12 mouse cellular contexts compared by ENCODE assay signal in genomic region chr1:160692224-160693093, GRCm38 (mm10).
DNase-seq lines count a peak whose midpoint lies in the region; ATAC-seq and TF ChIP-seq lines count a peak whose summit lies in the region.
"Had no signal": no experiment of that assay in that cellular context is flagged by ENCODE, and none has a peak within 500 bp of the region (broad histone marks: within the 10 kb centered on the region; RNA-seq: fewer than 3 reads in every experiment).

No protein-coding gene starts in this region.

- peaks cover 3% of the 10 kb centered on the region; the same call in 1 of the 2 replicates for H3K4me1 ChIP-seq in forebrain, embryonic 16.5 days (replicated peaks; ENCODE audit: control insufficient read depth, insufficient read depth, low read length)
- H3K4me1 ChIP-seq in forebrain, embryonic 12.5 days: no peaks in the 10 kb centered on the region
- peaks cover 6% of the 10 kb centered on the region; the same call in 1 of the 2 replicates for H3K4me1 ChIP-seq in heart, embryonic 15.5 days (replicated peaks)
- H3K4me1 ChIP-seq in liver, adult 2 months (ENCODE audit: control insufficient read depth, insufficient read depth, low read length): peaks cover 28% of the 10 kb centered on the region
- H3K4me1 ChIP-seq in liver, embryonic 11.5 days (replicated peaks; ENCODE audit: control insufficient read depth, insufficient read depth, low read length): no peaks in the 10 kb centered on the region
- peaks cover 10 to 14% of the 10 kb centered on the region in 2 experiments; a peak in 3 of 4 replicates for H3K4me1 ChIP-seq in CH12.LX (ENCODE audit: control insufficient read depth in 1 of 2, insufficient read depth in 2 of 2)
- H3K4me1 ChIP-seq: limb, embryonic 12.5 days; liver, embryonic 15.5 days; stomach, embryonic 15.5 days had no signal

- H3K4me2 ChIP-seq in forebrain, embryonic 16.5 days (ENCODE audit: low read length): no peak overlapping the region
- H3K4me2 ChIP-seq in forebrain, embryonic 12.5 days: no peak overlapping the region
- no peak overlapping the region for H3K4me2 ChIP-seq in heart, embryonic 15.5 days
- H3K4me2 ChIP-seq in liver, embryonic 11.5 days: no peak overlapping the region
- H3K4me2 ChIP-seq in CH12.LX (ENCODE audit: insufficient read depth, low read depth, poor library complexity, severe bottlenecking): no peak overlapping the region
- H3K4me2 ChIP-seq: hindbrain, embryonic 14.5 days; limb, embryonic 12.5 days; liver, embryonic 15.5 days; stomach, embryonic 15.5 days had no signal

- TF ChIP-seq EP300 in CH12.LX (IDR thresholded peaks at IDR 0.05; ENCODE audit: low read length): peak; percentile 8; the same call in 1 of the 2 replicates

- no peak overlapping the region for H3K9ac ChIP-seq in forebrain, embryonic 16.5 days (replicated peaks; ENCODE audit: low read depth, low read length)
- no peak overlapping the region for H3K9ac ChIP-seq in forebrain, embryonic 12.5 days
- H3K9ac ChIP-seq in heart, embryonic 15.5 days: no peak overlapping the region
- 0 out of 2 replicates have a peak overlapping the region, but pooled peaks have one; percentile 43 for H3K9ac ChIP-seq in liver, adult 2 months (ENCODE audit: low read depth, low read length)
- H3K9ac ChIP-seq in liver, embryonic 11.5 days (ENCODE audit: low read depth, low read length): no peak overlapping the region
- H3K9ac ChIP-seq in CH12.LX (ENCODE audit: insufficient read depth, low read depth): no peak overlapping the region
- H3K9ac ChIP-seq: hindbrain, embryonic 14.5 days; limb, embryonic 12.5 days; liver, embryonic 15.5 days; stomach, embryonic 15.5 days had no signal

- TF ChIP-seq RAD21 in CH12.LX (IDR thresholded peaks at IDR 0.05; ENCODE audit: low read depth, low read length): no peak

- intact Hi-C loops in heart, postnatal 25 days (cut with DNase I): loop anchor here (5.0 kb wide), 1 partner anchor 155 kb away; no protein-coding TSS in a partner anchor

- in situ Hi-C loops in CH12.LX (cut with MboI; ENCODE audit: low pct_ligation_motif_present, low pct_unique_long_range_greater_than_20kb, low sequenced_read_pairs): no loop called here

- H3K27me3 ChIP-seq in forebrain, embryonic 16.5 days (replicated peaks; ENCODE audit: control insufficient read depth, insufficient read depth, low read length): no peaks in the 10 kb centered on the region
- no peaks in the 10 kb centered on the region for H3K27me3 ChIP-seq in forebrain, embryonic 12.5 days
- no peaks in the 10 kb centered on the region for H3K27me3 ChIP-seq in heart, embryonic 15.5 days
- no peaks in the 10 kb centered on the region for H3K27me3 ChIP-seq in liver, adult 2 months (ENCODE audit: control insufficient read depth, insufficient read depth, low read length)
- no peaks in the 10 kb centered on the region for H3K27me3 ChIP-seq in liver, embryonic 11.5 days (replicated peaks; ENCODE audit: control insufficient read depth, insufficient read depth, low read length)
- no peaks in the 10 kb centered on the region for H3K27me3 ChIP-seq in CH12.LX (replicated peaks)
- H3K27me3 ChIP-seq: limb, embryonic 12.5 days; liver, embryonic 15.5 days; stomach, embryonic 15.5 days had no signal

- ATAC-seq in forebrain, embryonic 16.5 days: peak; percentile 32; the same call in 1 of the 2 replicates
- no peak for ATAC-seq in forebrain, embryonic 12.5 days (ENCODE audit: low FRiP score)
- ATAC-seq in heart, embryonic 15.5 days (replicated peaks; ENCODE audit: insufficient number of reproducible peaks, insufficient read depth, low FRiP score, low read depth): no peak; the same call in 1 of the 2 replicates
- no peak for ATAC-seq in liver, embryonic 11.5 days (replicated peaks; ENCODE audit: low FRiP score)

- no peak for DNase-seq in heart, postnatal 25 days (ENCODE audit: low spot score)
- DNase-seq in liver, adult 2 months (ENCODE audit: extremely low read depth, low read depth, low spot score): peak; percentile 93
- no peak for DNase-seq in liver, embryonic 11.5 days (ENCODE audit: low spot score)
- no peak for DNase-seq in CH12.LX (ENCODE audit: extremely low read depth)

- H3K36me3 ChIP-seq in forebrain, embryonic 16.5 days (ENCODE audit: control insufficient read depth, insufficient read depth): no peaks in the 10 kb centered on the region
- no peaks in the 10 kb centered on the region for H3K36me3 ChIP-seq in forebrain, embryonic 12.5 days (replicated peaks)
- H3K36me3 ChIP-seq in heart, embryonic 15.5 days: no peaks in the 10 kb centered on the region
- H3K36me3 ChIP-seq in liver, adult 2 months (ENCODE audit: control insufficient read depth, insufficient read depth, low read length): no peaks in the 10 kb centered on the region
- no peaks in the 10 kb centered on the region for H3K36me3 ChIP-seq in liver, embryonic 11.5 days (ENCODE audit: control insufficient read depth, insufficient read depth, low read length)
- H3K36me3 ChIP-seq in CH12.LX (replicated peaks in 1 of 2; ENCODE audit: control insufficient read depth in 1 of 2, insufficient read depth in 1 of 2, low read length in 1 of 2): peaks cover 9 to 42% of the 10 kb centered on the region in 2 experiments
- H3K36me3 ChIP-seq: limb, embryonic 12.5 days; stomach, embryonic 15.5 days had no signal

- no peaks in the 10 kb centered on the region for H3K79me2 ChIP-seq in liver, adult 2 months (ENCODE audit: control insufficient read depth, insufficient read depth, low read length)
- H3K79me2 ChIP-seq in CH12.LX (replicated peaks; ENCODE audit: control insufficient read depth, extremely low read depth, insufficient read depth, poor library complexity, severe bottlenecking): no peaks in the 10 kb centered on the region

- no peak for TF ChIP-seq POLR2A in liver, adult 2 months (IDR thresholded peaks at IDR 0.05; ENCODE audit: extremely low read depth, insufficient read depth, low read length)
- no peak for TF ChIP-seq POLR2A in CH12.LX (IDR thresholded peaks at IDR 0.05; ENCODE audit: low read depth, low read length)

- no peak for TF ChIP-seq CTCF in liver, adult 2 months (IDR thresholded peaks at IDR 0.05; ENCODE audit: low read depth, low read length)
- no peak for TF ChIP-seq CTCF in CH12.LX (conservative IDR thresholded peaks at IDR 0.05 in 1 of 2, IDR thresholded peaks at IDR 0.05 in 1 of 2; ENCODE audit: low read depth in 2 of 2, low read length in 2 of 2)

- no peak overlapping the region for H3K27ac ChIP-seq in forebrain, embryonic 16.5 days (ENCODE audit: low read length)
- no peak overlapping the region for H3K27ac ChIP-seq in forebrain, embryonic 12.5 days
- H3K27ac ChIP-seq in heart, embryonic 15.5 days: peak overlapping the region; percentile 71
- peak overlapping the region; percentile 88 for H3K27ac ChIP-seq in liver, adult 2 months (replicated peaks; ENCODE audit: insufficient read depth, low read depth, low read length)
- no peak overlapping the region for H3K27ac ChIP-seq in liver, embryonic 11.5 days (ENCODE audit: low read depth, low read length)
- H3K27ac ChIP-seq in CH12.LX (ENCODE audit: insufficient read depth, low read depth): no peak overlapping the region
- H3K27ac ChIP-seq: gastrocnemius, adult 2 months; hindbrain, embryonic 14.5 days; limb, embryonic 12.5 days; liver, embryonic 15.5 days; stomach, embryonic 15.5 days had no signal

- 85% methylated on average over 6 of the region's 6 CpGs for WGBS in forebrain, embryonic 16.5 days
- 91% methylated on average over 6 of the region's 6 CpGs for WGBS in forebrain, embryonic 12.5 days
- 67% methylated on average over 6 of the region's 6 CpGs for WGBS in heart, embryonic 15.5 days
- 65% methylated on average over 6 of the region's 6 CpGs for WGBS in liver, adult 2 months
- WGBS in liver, embryonic 11.5 days: 84% methylated on average over 6 of the region's 6 CpGs

- H3K4me3 ChIP-seq in forebrain, embryonic 16.5 days (replicated peaks; ENCODE audit: low read length): no peak overlapping the region
- no peak overlapping the region for H3K4me3 ChIP-seq in forebrain, embryonic 12.5 days (replicated peaks)
- no peak overlapping the region for H3K4me3 ChIP-seq in heart, embryonic 15.5 days
- H3K4me3 ChIP-seq in liver, adult 2 months (ENCODE audit: insufficient read depth, low read depth, low read length): no peak overlapping the region
- no peak overlapping the region for H3K4me3 ChIP-seq in liver, embryonic 11.5 days (ENCODE audit: low read depth, low read length)
- no peak overlapping the region for H3K4me3 ChIP-seq in CH12.LX (replicated peaks in 1 of 3; ENCODE audit: low read depth in 2 of 3, low read length in 2 of 3, poor library complexity in 1 of 3)
- H3K4me3 ChIP-seq: gastrocnemius, adult 2 months; limb, embryonic 12.5 days; liver, embryonic 15.5 days; stomach, embryonic 15.5 days had no signal

- no peaks in the 10 kb centered on the region for H3K9me3 ChIP-seq in forebrain, embryonic 16.5 days (ENCODE audit: control insufficient read depth, low read length)
- H3K9me3 ChIP-seq in forebrain, embryonic 12.5 days: no peaks in the 10 kb centered on the region
- no peaks in the 10 kb centered on the region for H3K9me3 ChIP-seq in heart, embryonic 15.5 days (replicated peaks)
- no peaks in the 10 kb centered on the region for H3K9me3 ChIP-seq in liver, embryonic 11.5 days (ENCODE audit: control insufficient read depth, low read length)
- H3K9me3 ChIP-seq in CH12.LX (replicated peaks; ENCODE audit: low read length): no peaks in the 10 kb centered on the region
- H3K9me3 ChIP-seq: limb, embryonic 12.5 days; liver, embryonic 15.5 days; stomach, embryonic 15.5 days had no signal

- dilution Hi-C loops in CH12.LX (cut with MboI; ENCODE audit: extremely low pct_ligation_motif_present, extremely low pct_unique_long_range_greater_than_20kb, low sequenced_read_pairs): no loop called here

TF ChIP-seq in CH12.LX, 34 proteins besides CTCF, POLR2A, EP300 and RAD21 (continues in another document):
- TF ChIP-seq UBTF (IDR thresholded peaks at IDR 0.05; ENCODE audit: low read depth, low read length) (no peak), MYC (IDR thresholded peaks at IDR 0.05; ENCODE audit: low read depth, low read length) (no peak), JUND (conservative IDR thresholded peaks at IDR 0.05; ENCODE audit: low read depth, low read length) (peak; percentile 60), MAFK (IDR thresholded peaks at IDR 0.05; ENCODE audit: insufficient replicate concordance, low read length) (no peak), JUN (IDR thresholded peaks at IDR 0.05; ENCODE audit: insufficient read depth, low read depth, low read length) (peak; percentile 7; the same call in 1 of the 2 replicates), ETS1 (conservative IDR thresholded peaks at IDR 0.05; ENCODE audit: low read depth, low read length) (no peak), NRF1 (IDR thresholded peaks at IDR 0.05; ENCODE audit: low read depth, low read length) (no peak), E2F4 (IDR thresholded peaks at IDR 0.05; ENCODE audit: insufficient replicate concordance, low read depth, low read length) (no peak), MAZ (IDR thresholded peaks at IDR 0.05; ENCODE audit: low read depth, low read length) (no peak), KAT2A (IDR thresholded peaks at IDR 0.05; ENCODE audit: insufficient replicate concordance, low read length) (no peak), PAX5 (IDR thresholded peaks at IDR 0.05; ENCODE audit: low read length) (no peak), NELFE (IDR thresholded peaks at IDR 0.05; ENCODE audit: low read depth, low read length) (no peak), MEF2A (IDR thresholded peaks at IDR 0.05; ENCODE audit: borderline replicate concordance, low read depth, low read length) (no peak)

Comparison
In these comparisons a context has a peak if more than half of its experiments do, and no peak if none do; other contexts are left out.
1. H3K27ac ChIP-seq: peak in heart, embryonic 15.5 days (single experiment) and liver, adult 2 months (single experiment); none in forebrain, embryonic 16.5 days (single experiment), forebrain, embryonic 12.5 days (single experiment), liver, embryonic 11.5 days (single experiment) and CH12.LX (single experiment).